Mouse (Mus musculus): ENCODE data around the gene Dennd1b.

- TF ChIP-seq CTCF (conservative IDR thresholded peaks at IDR 0.05; ENCODE audit: insufficient read depth, insufficient read length, low read depth, low read length) (no peak), POLR2A (IDR thresholded peaks at IDR 0.05; ENCODE audit: low read depth, low read length) (no peak)
Observed at GRCm38 (mm10) chr1:139192635-139193034, 229.4 kb downstream of the Dennd1b start.
